8 mouse cellular contexts compared by ENCODE assay signal in the genomic region with DNA sequence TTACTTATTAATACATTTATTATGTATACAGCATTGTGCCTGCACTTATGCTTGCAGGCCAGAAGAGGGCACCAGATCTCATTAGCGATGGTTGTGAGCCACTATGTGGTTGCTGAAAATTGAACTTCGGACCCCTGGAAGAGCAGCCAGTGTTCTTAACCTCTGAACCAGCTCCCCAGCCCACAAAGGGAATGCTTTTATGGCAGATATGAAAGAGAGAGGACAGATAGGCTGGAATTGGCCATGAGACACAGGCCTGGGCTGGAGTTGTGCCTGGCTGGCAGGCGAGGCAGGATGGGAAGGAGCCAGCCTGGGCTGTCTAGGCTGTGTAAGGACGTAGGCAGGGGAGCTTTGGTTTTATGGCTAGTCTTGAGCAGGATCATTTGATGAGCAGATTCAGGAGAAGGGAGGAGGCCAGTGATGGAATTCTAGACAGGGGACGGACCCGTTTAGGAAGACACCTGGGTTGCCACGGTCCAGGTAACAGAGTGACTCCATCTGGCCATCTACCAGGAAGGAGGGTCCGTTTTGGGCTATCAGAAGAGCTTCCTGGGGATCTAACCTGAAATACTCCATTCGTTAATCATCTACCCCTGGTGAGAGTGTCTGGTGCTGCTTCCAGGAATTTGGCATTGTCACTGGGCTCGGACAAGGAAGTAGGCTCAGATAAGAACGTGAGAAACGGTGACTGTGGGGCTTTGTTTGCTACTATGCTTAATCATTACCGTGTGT. TPM values are rescaled to one million over a fixed set of nuclear protein-coding genes. Genes with fewer than 3 reads are reported as not detected.
DNase-seq lines count a peak whose midpoint lies in the region; ATAC-seq and TF ChIP-seq lines count a peak whose summit lies in the region.

No protein-coding gene starts in this region.

- peak overlapping the region; percentile 49 for H3K4me2 ChIP-seq in intestine, embryonic 14.5 days (ENCODE audit: low read length)
- H3K4me2 ChIP-seq in liver, embryonic 14.5 days (ENCODE audit: low read depth) = peak overlapping the region; percentile 75
- H3K4me2 ChIP-seq in stomach, embryonic 14.5 days (replicated peaks; ENCODE audit: low read depth, low read length) = peak overlapping the region; percentile 82; the same call in 1 of the 2 replicates

- ATAC-seq in erythroid progenitor cell, adult 5-6 weeks (replicated peaks; ENCODE audit: low FRiP score, poor library complexity, severe bottlenecking) = peak; percentile 49; the same call in 1 of the 2 replicates
- ATAC-seq in intestine, embryonic 14.5 days (replicated peaks; ENCODE audit: low FRiP score, low TSS enrichment, low read depth) = peak; percentile 28
- ATAC-seq in liver, embryonic 14.5 days (ENCODE audit: insufficient read depth) = peak; percentile 40; the same call in 1 of the 2 replicates
- ATAC-seq in stomach, embryonic 14.5 days (ENCODE audit: insufficient number of reproducible peaks, insufficient read depth, low FRiP score, low read depth) = 0 out of 2 replicates have a peak, but pooled peaks have one; percentile 11

- intact Hi-C loops in gastrocnemius, adult 2 months (cut with DNase I) = loop anchor here (2.0 to 5.0 kb wide), 3 partner anchors 96 to 274 kb away; partner anchors contain the start of gene Stat6

- peak overlapping the region; percentile 81; the same call in 1 of the 2 replicates for H3K27ac ChIP-seq in gastrocnemius, adult 2 months
- peak overlapping the region; percentile 79 for H3K27ac ChIP-seq in intestine, embryonic 14.5 days (ENCODE audit: low read depth)
- H3K27ac ChIP-seq in liver, embryonic 14.5 days = peak overlapping the region; percentile 45
- no peak overlapping the region for H3K27ac ChIP-seq in stomach, embryonic 14.5 days (ENCODE audit: low read length)

- H3K36me3 ChIP-seq in intestine, embryonic 14.5 days (ENCODE audit: control insufficient read depth, insufficient read depth, low read length) = peaks cover 20% of the 10 kb centered on the region
- H3K36me3 ChIP-seq in liver, embryonic 14.5 days (replicated peaks; ENCODE audit: control insufficient read depth, insufficient read depth, low read depth) = peaks cover 15% of the 10 kb centered on the region
- H3K36me3 ChIP-seq in stomach, embryonic 14.5 days (ENCODE audit: control insufficient read depth, insufficient read depth, low read length) = peaks cover 21% of the 10 kb centered on the region

- no peak for DNase-seq in gastrocnemius, adult 2 months
- DNase-seq in gastrocnemius, postnatal 10 days = no peak
- DNase-seq in T-cell, adult 2 months (ENCODE audit: low spot score) = peak; percentile 41
- peak; percentile 69 for DNase-seq in intestine, embryonic 14.5 days (ENCODE audit: low spot score)
- DNase-seq in liver, embryonic 14.5 days (ENCODE audit: low read depth in 3 of 3, low spot score in 3 of 3) = peak in 2 of 3 experiments; percentile 55 to 63
- no peak for DNase-seq in right cerebral cortex, postnatal 4 days

- 40% methylated on average over 13 of the region's 13 CpGs for WGBS in intestine, embryonic 14.5 days
- WGBS in liver, embryonic 14.5 days (ENCODE audit: insufficient replicate concordance) = 21% methylated on average over 13 of the region's 13 CpGs
- 42% methylated on average over 13 of the region's 13 CpGs for WGBS in stomach, embryonic 14.5 days

- H3K4me1 ChIP-seq in intestine, embryonic 14.5 days (replicated peaks; ENCODE audit: control insufficient read depth, insufficient read depth, low read length) = peaks cover 18% of the 10 kb centered on the region
- H3K4me1 ChIP-seq in liver, embryonic 14.5 days (replicated peaks; ENCODE audit: control insufficient read depth in 2 of 2, insufficient read depth in 2 of 2, low read length in 1 of 2) = peaks cover 36 to 44% of the 10 kb centered on the region in 2 experiments
- peaks cover 8% of the 10 kb centered on the region; the same call in 1 of the 2 replicates for H3K4me1 ChIP-seq in stomach, embryonic 14.5 days (ENCODE audit: control insufficient read depth, insufficient read depth, low read length)

- peak; percentile 71 for TF ChIP-seq CTCF in gastrocnemius, adult 2 months (IDR thresholded peaks at IDR 0.05)
- peak; percentile 86 for TF ChIP-seq CTCF in liver, embryonic 14.5 days (IDR thresholded peaks at IDR 0.05; ENCODE audit: low read depth)

- H3K9ac ChIP-seq in intestine, embryonic 14.5 days (ENCODE audit: low read length) = peak overlapping the region; percentile 96; the same call in 1 of the 2 replicates
- peak overlapping the region; percentile 79; the same call in 1 of the 2 replicates for H3K9ac ChIP-seq in liver, embryonic 14.5 days (replicated peaks)
- no peak overlapping the region for H3K9ac ChIP-seq in stomach, embryonic 14.5 days (replicated peaks; ENCODE audit: low read depth, low read length)

- H3K4me3 ChIP-seq in gastrocnemius, adult 2 months = peak overlapping the region; percentile 92
- H3K4me3 ChIP-seq in intestine, embryonic 14.5 days (ENCODE audit: low read depth, low read length) = peak overlapping the region; percentile 87; the same call in 1 of the 2 replicates
- H3K4me3 ChIP-seq in liver, embryonic 14.5 days (ENCODE audit: insufficient read depth in 1 of 2, low read depth in 2 of 2, low read length in 2 of 2) = peak overlapping the region in 1 of 2 experiments; percentile 82; a peak in 2 of 4 replicates
- peak overlapping the region; percentile 86; the same call in 1 of the 2 replicates for H3K4me3 ChIP-seq in stomach, embryonic 14.5 days (ENCODE audit: low read depth, low read length)

- no peaks in the 10 kb centered on the region for H3K27me3 ChIP-seq in intestine, embryonic 14.5 days (replicated peaks; ENCODE audit: control insufficient read depth, insufficient read depth, low read length)
- H3K27me3 ChIP-seq in liver, embryonic 14.5 days (ENCODE audit: control insufficient read depth, insufficient read depth, low read length) = no peaks in the 10 kb centered on the region
- H3K27me3 ChIP-seq in stomach, embryonic 14.5 days (ENCODE audit: control insufficient read depth, insufficient read depth, low read length) = no peaks in the 10 kb centered on the region

- H3K9me3 ChIP-seq in intestine, embryonic 14.5 days (ENCODE audit: control insufficient read depth, low read length) = no peaks in the 10 kb centered on the region
- H3K9me3 ChIP-seq in liver, embryonic 14.5 days (ENCODE audit: control insufficient read depth, low read length) = no peaks in the 10 kb centered on the region
- no peaks in the 10 kb centered on the region for H3K9me3 ChIP-seq in stomach, embryonic 14.5 days (ENCODE audit: control insufficient read depth, low read depth, low read length)

- 0 out of 2 replicates have a peak, but pooled peaks have one; percentile 11 for TF ChIP-seq EP300 in liver, embryonic 14.5 days (IDR thresholded peaks at IDR 0.05; ENCODE audit: low read depth)

RNA-seq across cellular contexts. Expression of gene Zbtb39, which starts 1.0 kb away (rescaled TPM):
- 1 to 10 TPM; 6.6 to 7.2 TPM for total RNA-seq in gastrocnemius, adult 2 months (2021)
- 1 to 10 TPM; 5.9 to 6.0 TPM for total RNA-seq in gastrocnemius, postnatal 10 days (2021)
- 0.72 and 2.9 TPM in 2 replicates for total RNA-seq in erythroid progenitor cell, adult 5-6 weeks (2015; ENCODE audit: low replicate concordance)
- total RNA-seq in erythroid progenitor cell, adult 5-6 weeks (2017; ENCODE audit: low replicate concordance) = 1.3 TPM in 1 of 2 replicates, not detected in the other
- 3.9 and 4.1 TPM in 2 replicates for polyA plus RNA-seq in intestine, embryonic 14.5 days (2014; fragmentation: Nextera tagmentation; extraction: Ambion mirVana)
- polyA plus RNA-seq in liver, embryonic 14.5 days (2012; rRNA removed) = 1.9 and 2.1 TPM in 2 replicates
- polyA plus RNA-seq in liver, embryonic 14.5 days (2014; fragmentation: Nextera tagmentation; extraction: Ambion mirVana) = 0.72 and 0.83 TPM in 2 replicates
- polyA plus RNA-seq in stomach, embryonic 14.5 days (2014; fragmentation: Nextera tagmentation; extraction: Ambion mirVana) = 4.6 and 4.9 TPM in 2 replicates

RNA-seq across cellular contexts. Expression of gene Gpr182, which starts 13.2 kb away (rescaled TPM):
- under 1 TPM; 0.22 to 0.36 TPM for total RNA-seq in gastrocnemius, adult 2 months (2021)
- total RNA-seq in gastrocnemius, postnatal 10 days (2021) = under 1 TPM; 0.38 to 0.47 TPM
- total RNA-seq in erythroid progenitor cell, adult 5-6 weeks (2015; ENCODE audit: low replicate concordance) = not detected in 2 replicates
- not detected in 2 replicates for total RNA-seq in erythroid progenitor cell, adult 5-6 weeks (2017; ENCODE audit: low replicate concordance)
- 0.39 and 0.43 TPM in 2 replicates for polyA plus RNA-seq in intestine, embryonic 14.5 days (2014; fragmentation: Nextera tagmentation; extraction: Ambion mirVana)
- 9.1 and 11.5 TPM in 2 replicates for polyA plus RNA-seq in liver, embryonic 14.5 days (2012; rRNA removed)
- polyA plus RNA-seq in liver, embryonic 14.5 days (2014; fragmentation: Nextera tagmentation; extraction: Ambion mirVana) = 3.7 and 4.3 TPM in 2 replicates
- polyA plus RNA-seq in stomach, embryonic 14.5 days (2014; fragmentation: Nextera tagmentation; extraction: Ambion mirVana) = 0.67 and 0.87 TPM in 2 replicates

RNA-seq across cellular contexts. Expression of gene Tac2, which starts 14.0 kb away (rescaled TPM):
- total RNA-seq in gastrocnemius, adult 2 months (2021) = not detected
- under 1 TPM in 1 of 2 experiments, not detected in 1; 0.38 TPM for total RNA-seq in gastrocnemius, postnatal 10 days (2021)
- total RNA-seq in erythroid progenitor cell, adult 5-6 weeks (2015; ENCODE audit: low replicate concordance) = 51.1 and 56.6 TPM in 2 replicates
- total RNA-seq in erythroid progenitor cell, adult 5-6 weeks (2017; ENCODE audit: low replicate concordance) = 20.4 and 22.6 TPM in 2 replicates
- 5.3 and 8.3 TPM in 2 replicates for polyA plus RNA-seq in intestine, embryonic 14.5 days (2014; fragmentation: Nextera tagmentation; extraction: Ambion mirVana)
- 20.7 and 27.9 TPM in 2 replicates for polyA plus RNA-seq in liver, embryonic 14.5 days (2012; rRNA removed)
- polyA plus RNA-seq in liver, embryonic 14.5 days (2014; fragmentation: Nextera tagmentation; extraction: Ambion mirVana) = 26.8 and 31.3 TPM in 2 replicates
- polyA plus RNA-seq in stomach, embryonic 14.5 days (2014; fragmentation: Nextera tagmentation; extraction: Ambion mirVana) = 1.6 and 2.0 TPM in 2 replicates

RNA-seq across cellular contexts. Expression of gene Rdh1, which starts 21.2 kb away (rescaled TPM):
- total RNA-seq in gastrocnemius, adult 2 months (2021) = under 1 TPM; 0.05 to 0.06 TPM
- total RNA-seq in gastrocnemius, postnatal 10 days (2021) = under 1 TPM; 0.09 to 0.11 TPM
- not detected in 2 replicates for total RNA-seq in erythroid progenitor cell, adult 5-6 weeks (2015; ENCODE audit: low replicate concordance)
- total RNA-seq in erythroid progenitor cell, adult 5-6 weeks (2017; ENCODE audit: low replicate concordance) = not detected in 2 replicates
- 0.07 TPM in 1 of 2 replicates, not detected in the other for polyA plus RNA-seq in intestine, embryonic 14.5 days (2014; fragmentation: Nextera tagmentation; extraction: Ambion mirVana)
- 0.15 and 0.18 TPM in 2 replicates for polyA plus RNA-seq in liver, embryonic 14.5 days (2012; rRNA removed)
- 0.09 and 0.17 TPM in 2 replicates for polyA plus RNA-seq in liver, embryonic 14.5 days (2014; fragmentation: Nextera tagmentation; extraction: Ambion mirVana)
- not detected in 2 replicates for polyA plus RNA-seq in stomach, embryonic 14.5 days (2014; fragmentation: Nextera tagmentation; extraction: Ambion mirVana)

RNA-seq across cellular contexts. Expression of gene Rdh16f1, which starts 21.3 kb away (rescaled TPM):
- not detected for total RNA-seq in gastrocnemius, adult 2 months (2021)
- total RNA-seq in gastrocnemius, postnatal 10 days (2021) = under 1 TPM in 1 of 2 experiments, not detected in 1; 0.34 TPM
- total RNA-seq in erythroid progenitor cell, adult 5-6 weeks (2015; ENCODE audit: low replicate concordance) = not detected in 2 replicates
- total RNA-seq in erythroid progenitor cell, adult 5-6 weeks (2017; ENCODE audit: low replicate concordance) = not detected in 2 replicates
- polyA plus RNA-seq in intestine, embryonic 14.5 days (2014; fragmentation: Nextera tagmentation; extraction: Ambion mirVana) = not detected in 2 replicates
- 0.03 and 0.06 TPM in 2 replicates for polyA plus RNA-seq in liver, embryonic 14.5 days (2012; rRNA removed)
- 0.11 TPM in 1 of 2 replicates, not detected in the other for polyA plus RNA-seq in liver, embryonic 14.5 days (2014; fragmentation: Nextera tagmentation; extraction: Ambion mirVana)
- not detected in 2 replicates for polyA plus RNA-seq in stomach, embryonic 14.5 days (2014; fragmentation: Nextera tagmentation; extraction: Ambion mirVana)

Comparison
In these comparisons a context has a peak if more than half of its experiments do, and no peak if none do; other contexts are left out.
1. DNase-seq: peak in T-cell, adult 2 months (single experiment), intestine, embryonic 14.5 days (single experiment) and liver, embryonic 14.5 days (2 of 3); none in gastrocnemius, adult 2 months (single experiment), gastrocnemius, postnatal 10 days (single experiment) and right cerebral cortex, postnatal 4 days (single experiment).
2. RNA of gene Tac2, which starts 14.0 kb away (total RNA-seq): 20.4 to 56.6 TPM in erythroid progenitor cell, adult 5-6 weeks; 0.38 TPM in gastrocnemius, postnatal 10 days and not detected in gastrocnemius, adult 2 months; every median in the first group is over 10 times any median in the second.
3. Peak in every context shown above with its lines, with median percentiles within 50 percentile points of each other: ATAC-seq and H3K4me2 ChIP-seq.